26 mouse cellular contexts compared by ENCODE assay signal in genomic region chr14:27063338-27063737, GRCm38 (mm10). TPM values are rescaled to one million over a fixed set of nuclear protein-coding genes. Genes with fewer than 3 reads are reported as not detected.
"Had no signal": no experiment of that assay in that cellular context is flagged by ENCODE, and none has a peak within 500 bp of the region (broad histone marks: within the 10 kb centered on the region; RNA-seq: fewer than 3 reads in every experiment).

No protein-coding gene starts in this region.

- H3K27me3 ChIP-seq: heart, embryonic 12.5 days; hindbrain, embryonic 12.5 days; intestine, embryonic 15.5 days; limb, embryonic 13.5 days; limb, embryonic 15.5 days had no signal

- H3K4me1 ChIP-seq: liver, embryonic 12.5 days had no signal

- H3K36me3 ChIP-seq: heart, embryonic 10.5 days; heart, embryonic 12.5 days; hindbrain, embryonic 10.5 days; hindbrain, embryonic 12.5 days; intestine, embryonic 15.5 days; limb, embryonic 13.5 days; limb, embryonic 15.5 days; liver, embryonic 12.5 days had no signal

- DNase-seq: gastrocnemius, postnatal 10 days; gastrocnemius, postnatal 25 days; heart, adult 18-20 months; heart, postnatal 10 days; heart, postnatal 4 days; kidney, adult 18-20 months; kidney, adult 8-10 months; kidney, postnatal 10 days; kidney, postnatal 25 days; kidney, postnatal 4 days; left cerebral cortex, postnatal 4 days had no signal

- ATAC-seq: hindbrain, embryonic 16.5 days; inflammation-experienced regulatory T-cells, adult 6 months; intestine, embryonic 15.5 days; intestine, postnatal 0 days; liver, embryonic 12.5 days had no signal

- H3K9me3 ChIP-seq: heart, embryonic 10.5 days; heart, embryonic 12.5 days; hindbrain, embryonic 10.5 days; hindbrain, embryonic 12.5 days; intestine, embryonic 15.5 days; limb, embryonic 13.5 days; limb, embryonic 15.5 days; liver, embryonic 12.5 days had no signal

- H3K4me2 ChIP-seq: heart, embryonic 12.5 days; hindbrain, embryonic 12.5 days; hindbrain, embryonic 14.5 days; intestine, embryonic 15.5 days; limb, embryonic 13.5 days; limb, embryonic 15.5 days; liver, embryonic 12.5 days had no signal

- H3K27ac ChIP-seq: heart, embryonic 10.5 days; hindbrain, embryonic 10.5 days; hindbrain, embryonic 12.5 days; hindbrain, embryonic 14.5 days; intestine, embryonic 15.5 days; layer of hippocampus, adult 2 months; left cerebral cortex, adult 2 months; limb, embryonic 13.5 days; limb, embryonic 15.5 days; liver, embryonic 12.5 days had no signal

- H3K4me3 ChIP-seq: heart, embryonic 10.5 days; heart, embryonic 12.5 days; hindbrain, embryonic 10.5 days; hindbrain, embryonic 12.5 days; intestine, embryonic 15.5 days; layer of hippocampus, adult 2 months; left cerebral cortex, adult 2 months; limb, embryonic 13.5 days; limb, embryonic 15.5 days; liver, embryonic 12.5 days had no signal

- H3K9ac ChIP-seq: heart, embryonic 12.5 days; hindbrain, embryonic 12.5 days; hindbrain, embryonic 14.5 days; intestine, embryonic 15.5 days; limb, embryonic 13.5 days; limb, embryonic 15.5 days; liver, embryonic 12.5 days had no signal

RNA-seq across cellular contexts. Expression of gene Il17rd, which starts 24.6 kb away (rescaled TPM):
- total RNA-seq: granulocyte monocyte progenitor cell, adult 5-6 weeks had no signal
